Comparison of ENCODE assay signal across 12 mouse cellular contexts in the genomic region with DNA sequence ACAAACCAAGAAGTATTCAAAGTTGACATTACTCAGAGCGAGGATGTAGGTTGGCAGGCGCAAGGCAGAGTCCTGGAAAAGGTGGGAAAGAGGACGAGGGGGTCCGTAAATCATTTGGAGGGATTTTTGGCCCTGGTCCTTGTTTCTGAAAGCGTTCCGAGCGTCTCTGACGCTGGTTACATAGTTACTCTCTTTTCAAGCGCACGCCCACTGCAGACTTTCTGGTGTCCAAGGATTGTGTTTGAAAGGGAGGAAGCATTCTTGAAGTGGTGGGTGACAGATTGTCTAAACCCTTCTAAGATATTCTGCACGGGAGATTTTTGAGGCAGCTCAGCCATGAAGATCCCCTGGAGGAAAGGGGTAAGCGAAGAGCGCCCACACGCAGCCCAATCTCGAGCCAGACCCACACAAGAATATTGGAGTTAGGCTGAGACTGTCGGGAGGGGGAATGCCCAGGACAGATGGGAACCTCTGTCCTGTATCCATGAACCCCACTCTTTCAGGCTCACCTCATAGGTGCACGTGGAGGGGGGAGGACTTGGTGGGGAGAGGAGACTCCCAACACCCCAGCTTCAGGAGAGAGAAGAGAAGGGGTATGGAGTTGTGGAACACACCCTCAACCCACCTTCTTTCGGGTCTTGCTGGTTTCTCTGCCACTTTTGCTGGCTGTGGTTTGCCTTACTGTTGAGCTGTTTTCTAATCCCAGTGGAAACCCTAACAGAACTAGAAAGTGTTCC. TPM values are rescaled to one million over a fixed set of nuclear protein-coding genes. Genes with fewer than 3 reads are reported as not detected.
DNase-seq lines count a peak whose midpoint lies in the region; ATAC-seq and TF ChIP-seq lines count a peak whose summit lies in the region.
"Had no signal": no experiment of that assay in that cellular context is flagged by ENCODE, and none has a peak within 500 bp of the region (broad histone marks: within the 10 kb centered on the region; RNA-seq: fewer than 3 reads in every experiment).

No protein-coding gene starts in this region.

- 0 out of 2 replicates have a peak overlapping the region, but pooled peaks have one; percentile 39 for H3K4me3 ChIP-seq in forebrain, embryonic 10.5 days
- no peak overlapping the region for H3K4me3 ChIP-seq in forebrain, embryonic 11.5 days (ENCODE audit: low read depth, low read length)
- H3K4me3 ChIP-seq in left cerebral cortex, adult 2 months = peak overlapping the region; percentile 19
- no peak overlapping the region for H3K4me3 ChIP-seq in hindbrain, postnatal 0 days (ENCODE audit: low read length)
- no peak overlapping the region for H3K4me3 ChIP-seq in midbrain, postnatal 0 days (ENCODE audit: low read depth, low read length)

- H3K9ac ChIP-seq in forebrain, embryonic 11.5 days (ENCODE audit: low read length) = no peak overlapping the region
- no peak overlapping the region for H3K9ac ChIP-seq in hindbrain, postnatal 0 days (replicated peaks; ENCODE audit: low read length)
- no peak overlapping the region for H3K9ac ChIP-seq in midbrain, postnatal 0 days (replicated peaks; ENCODE audit: low read length, poor library complexity, severe bottlenecking)

- H3K27me3 ChIP-seq in forebrain, embryonic 10.5 days (ENCODE audit: poor library complexity, severe bottlenecking) = peaks cover 100% of the 10 kb centered on the region
- peaks cover 96% of the 10 kb centered on the region for H3K27me3 ChIP-seq in forebrain, embryonic 11.5 days (ENCODE audit: control insufficient read depth, insufficient read depth, low read length)
- peaks cover 98% of the 10 kb centered on the region for H3K27me3 ChIP-seq in hindbrain, postnatal 0 days (ENCODE audit: insufficient read depth, low read length)
- H3K27me3 ChIP-seq in midbrain, postnatal 0 days (ENCODE audit: insufficient read depth, low read length) = peaks cover 91% of the 10 kb centered on the region

- H3K4me2 ChIP-seq in forebrain, embryonic 11.5 days (ENCODE audit: low read depth, low read length, severe bottlenecking) = no peak overlapping the region
- H3K4me2 ChIP-seq in hindbrain, postnatal 0 days (ENCODE audit: low read depth, low read length) = peak overlapping the region; percentile 58
- H3K4me2 ChIP-seq in midbrain, postnatal 0 days (ENCODE audit: low read depth, low read length, poor library complexity, severe bottlenecking) = no peak overlapping the region

- DNase-seq in forebrain, embryonic 10.5 days (ENCODE audit: extremely low spot score, low spot score) = peak; percentile 15
- no peak for DNase-seq in forebrain, embryonic 11.5 days (ENCODE audit: low spot score)
- DNase-seq in left cerebral cortex, adult 2 months (ENCODE audit: extremely low spot score in 1 of 2, low spot score in 2 of 2) = no peak
- DNase-seq in left cerebral cortex, postnatal 25 days (ENCODE audit: low spot score in 2 of 2) = no peak
- no peak for DNase-seq in hindbrain, postnatal 0 days (ENCODE audit: low spot score)
- DNase-seq in midbrain, postnatal 0 days (ENCODE audit: low spot score) = no peak
- DNase-seq in layer of hippocampus, postnatal 36 days = no peak
- DNase-seq in right cerebral cortex, postnatal 4 days = no peak

- no peak overlapping the region for H3K27ac ChIP-seq in forebrain, embryonic 10.5 days
- no peak overlapping the region for H3K27ac ChIP-seq in forebrain, embryonic 11.5 days (ENCODE audit: low read depth, low read length)
- peak overlapping the region; percentile 55 for H3K27ac ChIP-seq in left cerebral cortex, adult 2 months
- no peak overlapping the region; the same call in 1 of the 2 replicates for H3K27ac ChIP-seq in hindbrain, postnatal 0 days
- 0 out of 2 replicates have a peak overlapping the region, but pooled peaks have one; percentile 3 for H3K27ac ChIP-seq in midbrain, postnatal 0 days (ENCODE audit: low read depth, low read length)

- 2% methylated on average over 18 of the region's 18 CpGs for whole genome bisulfite sequencing in forebrain, embryonic 10.5 days
- WGBS in forebrain, embryonic 11.5 days = 5% methylated on average over 18 of the region's 18 CpGs
- WGBS in hindbrain, postnatal 0 days = 2% methylated on average over 18 of the region's 18 CpGs
- WGBS in midbrain, postnatal 0 days = 4% methylated on average over 18 of the region's 18 CpGs

- H3K9me3 ChIP-seq in forebrain, embryonic 10.5 days = no peaks in the 10 kb centered on the region
- H3K9me3 ChIP-seq in forebrain, embryonic 11.5 days (ENCODE audit: control insufficient read depth, low read length) = no peaks in the 10 kb centered on the region
- H3K9me3 ChIP-seq in hindbrain, postnatal 0 days (ENCODE audit: low read length) = no peaks in the 10 kb centered on the region
- no peaks in the 10 kb centered on the region for H3K9me3 ChIP-seq in midbrain, postnatal 0 days (ENCODE audit: low read length)

- ATAC-seq in forebrain, embryonic 11.5 days (replicated peaks; ENCODE audit: low FRiP score) = no peak
- no peak for ATAC-seq in hindbrain, postnatal 0 days
- ATAC-seq in midbrain, postnatal 0 days (ENCODE audit: low FRiP score) = no peak

- H3K36me3 ChIP-seq in forebrain, embryonic 10.5 days (replicated peaks) = no peaks in the 10 kb centered on the region
- no peaks in the 10 kb centered on the region for H3K36me3 ChIP-seq in forebrain, embryonic 11.5 days (ENCODE audit: control insufficient read depth, insufficient read depth, low read length)
- H3K36me3 ChIP-seq in hindbrain, postnatal 0 days (ENCODE audit: insufficient read depth, low read length) = no peaks in the 10 kb centered on the region
- H3K36me3 ChIP-seq in midbrain, postnatal 0 days (ENCODE audit: insufficient read depth, low read length) = no peaks in the 10 kb centered on the region

- peaks cover 39% of the 10 kb centered on the region for H3K4me1 ChIP-seq in forebrain, embryonic 10.5 days
- H3K4me1 ChIP-seq in forebrain, embryonic 11.5 days (replicated peaks; ENCODE audit: control insufficient read depth, insufficient read depth, low read length) = no peaks in the 10 kb centered on the region
- no peaks in the 10 kb centered on the region for H3K4me1 ChIP-seq in hindbrain, postnatal 0 days (ENCODE audit: insufficient read depth, low read length)
- H3K4me1 ChIP-seq in midbrain, postnatal 0 days (ENCODE audit: insufficient read depth, low read length) = no peaks in the 10 kb centered on the region

- no peak for TF ChIP-seq CTCF in left cerebral cortex, adult 2 months (IDR thresholded peaks at IDR 0.05)
- TF ChIP-seq CTCF in hindbrain, postnatal 0 days (IDR thresholded peaks at IDR 0.05; ENCODE audit: low read depth) = no peak
- no peak for TF ChIP-seq CTCF in midbrain, postnatal 0 days (IDR thresholded peaks at IDR 0.05)

- intact Hi-C loops in left cerebral cortex, adult 2 months (cut with DNase I) = loop anchor here (1.0 to 5.0 kb wide), 6 partner anchors 60 to 732 kb away; a partner anchor contains a TSS
- intact Hi-C loops in left cerebral cortex, postnatal 25 days (cut with DNase I) = loop anchor here (1.0 to 5.0 kb wide), 7 partner anchors 60 to 1052 kb away; a partner anchor contains a TSS

RNA-seq across cellular contexts. Expression of a gene that starts 6.5 kb away (rescaled TPM):
- polyA plus RNA-seq in forebrain, embryonic 10.5 days (2016; fragmentation: Nextera tagmentation; extraction: Ambion mirVana) = 3.5 and 3.9 TPM in 2 replicates
- polyA plus RNA-seq in forebrain, embryonic 11.5 days (2014; fragmentation: Nextera tagmentation; extraction: Ambion mirVana) = 5.2 and 6.2 TPM in 2 replicates
- 1 to 10 TPM; 4.6 to 4.9 TPM for total RNA-seq in left cerebral cortex, adult 2 months (2021)
- total RNA-seq in left cerebral cortex, postnatal 25 days (2021) = 1 to 10 TPM; 5.1 TPM
- 6.0 and 12.8 TPM in 2 replicates for total RNA-seq in hindbrain, postnatal 0 days (2014; rRNA removed)
- polyA plus RNA-seq in hindbrain, postnatal 0 days (2015; fragmentation: Nextera tagmentation; extraction: Ambion mirVana) = 4.4 and 5.5 TPM in 2 replicates
- total RNA-seq in midbrain, postnatal 0 days (2014; rRNA removed) = 7.5 and 11.0 TPM in 2 replicates
- polyA plus RNA-seq in midbrain, postnatal 0 days (2015; fragmentation: Nextera tagmentation; extraction: Ambion mirVana) = 4.3 and 5.1 TPM in 2 replicates
- total RNA-seq in layer of hippocampus, postnatal 36 days (2021) = 1 to 10 TPM; 4.7 to 4.8 TPM
- total RNA-seq: adrenal gland, adult 8-10 months had no signal

RNA-seq across cellular contexts. Expression of a gene that starts 60.0 kb away (rescaled TPM):
- not detected in 2 replicates for polyA plus RNA-seq in forebrain, embryonic 10.5 days (2016; fragmentation: Nextera tagmentation; extraction: Ambion mirVana)
- not detected in 2 replicates for polyA plus RNA-seq in forebrain, embryonic 11.5 days (2014; fragmentation: Nextera tagmentation; extraction: Ambion mirVana)
- total RNA-seq in left cerebral cortex, adult 2 months (2021) = under 1 TPM; 0.38 to 0.49 TPM
- under 1 TPM; 0.53 to 0.98 TPM for total RNA-seq in left cerebral cortex, postnatal 25 days (2021)
- total RNA-seq in hindbrain, postnatal 0 days (2014; rRNA removed) = 1.1 and 1.3 TPM in 2 replicates
- not detected in 2 replicates for polyA plus RNA-seq in hindbrain, postnatal 0 days (2015; fragmentation: Nextera tagmentation; extraction: Ambion mirVana)
- 0.90 and 0.99 TPM in 2 replicates for total RNA-seq in midbrain, postnatal 0 days (2014; rRNA removed)
- not detected in 2 replicates for polyA plus RNA-seq in midbrain, postnatal 0 days (2015; fragmentation: Nextera tagmentation; extraction: Ambion mirVana)
- total RNA-seq in layer of hippocampus, postnatal 36 days (2021) = under 1 TPM; 0.68 to 0.95 TPM
- total RNA-seq: adrenal gland, adult 8-10 months had no signal
- polyA plus RNA-seq: liver, embryonic 11.5 days; neural tube, embryonic 11.5 days; spleen, adult 2 months had no signal

Comparison
In these comparisons a context has a peak if more than half of its experiments do, and no peak if none do; other contexts are left out.
1. H3K4me3 ChIP-seq: peak in forebrain, embryonic 10.5 days (single experiment) and left cerebral cortex, adult 2 months (single experiment); none in forebrain, embryonic 11.5 days (single experiment), hindbrain, postnatal 0 days (single experiment) and midbrain, postnatal 0 days (single experiment).
2. H3K27ac ChIP-seq: peak in left cerebral cortex, adult 2 months (single experiment) and midbrain, postnatal 0 days (single experiment); none in forebrain, embryonic 10.5 days (single experiment), forebrain, embryonic 11.5 days (single experiment) and hindbrain, postnatal 0 days (single experiment).